Mouse (Mus musculus) lung, embryonic 16.5 days (tissue): ENCODE data around the gene Cyp46a1. TPM values are rescaled to one million over a fixed set of nuclear protein-coding genes. Genes with fewer than 3 reads are reported as not detected.

ENCODE experiments used
- ATAC-seq: fragments of 200-750 bp; cut with Nextera tagmentation; 2 replicates; pipeline ENCODE4 v1.8.0; 2017; ENCODE audit warnings: low read depth, mild to moderate bottlenecking, moderate library complexity
- H3K27ac ChIP-seq: fragments of 300-500 bp; sonication (generic); 2 replicates; pipeline ENCODE4 v1.5.1; 2014; ENCODE audit warnings: mild to moderate bottlenecking, control low read depth, low read length
- H3K27me3 ChIP-seq: fragments of 300-500 bp; sonication (generic); 2 replicates; pipeline ENCODE4 v1.6.1; 2014; ENCODE audit warnings: low read depth, low read length, mixed read lengths; ENCODE audit not compliant: control insufficient read depth, insufficient read depth
- H3K36me3 ChIP-seq: fragments of 300-500 bp; sonication (generic); 2 replicates; pipeline ENCODE4 v1.6.1; 2014; ENCODE audit warnings: low read length; ENCODE audit not compliant: control insufficient read depth, insufficient read depth
- H3K4me1 ChIP-seq: fragments of 300-500 bp; sonication (generic); replicated peaks from 2 replicates; pipeline ENCODE4 v1.6.1; 2014; ENCODE audit warnings: low read length, mixed read lengths; ENCODE audit not compliant: control insufficient read depth, insufficient read depth
- H3K4me2 ChIP-seq: fragments of 300-500 bp; sonication (generic); 2 replicates; pipeline ENCODE4 v1.6.1; 2014; ENCODE audit warnings: low read depth, low read length, control low read depth
- H3K4me3 ChIP-seq: fragments of 300-500 bp; sonication (generic); 2 replicates; pipeline ENCODE4 v1.5.1; 2014; ENCODE audit warnings: mild to moderate bottlenecking, low read length, control low read depth
- H3K9ac ChIP-seq: fragments of 300-500 bp; sonication (generic); 2 replicates; pipeline ENCODE4 v1.6.1; 2014; ENCODE audit warnings: low read length, control low read depth
- H3K9me3 ChIP-seq: fragments of 300-500 bp; sonication (generic); 2 replicates; pipeline ENCODE4 v1.6.1; 2016; ENCODE audit warnings: low read length; ENCODE audit not compliant: control insufficient read depth
- WGBS: fragments of 180-500 bp; shearing (Covaris S2); extraction: QIAGEN DNeasy Blood & Tissue Kit; methylation state at CpG from one replicate; pipeline ENCODE4 v1.1.7; 2014; 5-methylcytosine and 5-hydroxymethylcytosine counted together
- polyA plus RNA-seq: library from polyadenylated mRNA; unstranded; fragments of >200 nt; fragmentation: Nextera tagmentation; extraction: Ambion mirVana; gene quantifications from 2 replicates; pipeline ENCODE4 v1.2.1, GENCODE M21; 2015

Cyp46a1 gene
- polyA plus RNA-seq, 1 experiment from 2014 or later, result 7.4 TPM

DNA sequence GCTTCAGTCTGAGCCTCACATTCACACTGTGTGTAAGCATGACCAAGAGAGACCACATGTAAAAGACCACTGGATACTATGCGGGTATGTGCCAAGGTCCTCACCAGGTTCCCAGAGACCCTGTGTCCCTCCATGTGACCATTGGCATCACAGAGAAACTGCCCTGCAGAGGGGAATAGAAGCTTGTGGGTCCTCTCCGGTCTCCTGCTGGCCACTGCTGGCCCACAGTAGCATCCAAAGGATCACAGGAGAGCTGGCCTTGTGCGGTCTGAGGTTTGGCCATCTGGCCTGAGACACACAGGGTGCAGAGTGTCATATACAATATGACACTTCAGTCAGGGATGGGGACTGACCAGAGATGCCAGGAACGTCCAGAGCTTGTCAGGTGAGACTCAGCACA, 24.1 kb upstream of the Cyp46a1 start:
- Histone ChIP-seq H3K4me1 (peaks cover 6% of the 10 kb centered on the region), H3K27ac (no peak overlapping the region), H3K36me3 (no peaks in the 10 kb centered on the region), H3K4me2 (no peak overlapping the region), H3K4me3 (no peak overlapping the region), H3K27me3 (peaks cover 3% of the 10 kb centered on the region; the same call in 1 of the 2 replicates), H3K9me3 (no peaks in the 10 kb centered on the region), H3K9ac (no peak overlapping the region)
- WGBS, result 80% methylated on average over 4 of the region's 4 CpGs
- no peak for ATAC-seq

DNA sequence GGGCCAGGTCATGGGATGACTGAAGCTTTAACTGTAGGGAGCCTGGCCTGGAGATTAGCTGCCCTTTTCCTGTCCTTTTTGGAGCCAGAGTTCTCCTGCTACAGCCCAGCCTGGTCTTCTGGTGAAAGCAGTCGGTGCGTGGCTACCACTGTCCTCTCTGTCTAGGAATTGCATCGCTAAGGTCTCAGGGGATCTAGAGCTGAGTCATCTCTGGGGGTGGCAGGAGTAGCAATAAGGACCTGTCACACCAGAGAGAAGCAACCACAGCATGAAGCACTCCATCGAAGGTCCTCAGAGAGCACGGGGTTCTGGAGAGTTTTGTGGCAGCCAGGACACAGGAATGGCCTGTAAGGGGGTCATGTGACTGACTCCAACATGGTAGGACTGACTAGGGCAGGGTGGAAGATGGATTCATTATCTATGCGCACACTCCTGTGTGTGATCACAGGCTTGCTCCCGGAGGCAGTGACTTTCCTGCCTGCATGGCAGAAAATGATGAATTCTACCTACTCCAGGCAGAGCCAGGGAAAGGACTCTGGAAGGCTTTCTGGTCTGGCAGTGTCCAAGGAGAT, 23.6 kb upstream of the Cyp46a1 start:
- WGBS, result 69% methylated on average over 7 of the region's 7 CpGs
- Histone ChIP-seq H3K27me3 (peaks cover under 1% of the 10 kb centered on the region; the same call in 1 of the 2 replicates), H3K4me1 (peaks cover 6% of the 10 kb centered on the region), H3K4me2 (no peak overlapping the region), H3K9me3 (no peaks in the 10 kb centered on the region), H3K9ac (no peak overlapping the region), H3K36me3 (no peaks in the 10 kb centered on the region), H3K4me3 (no peak overlapping the region), H3K27ac (no peak overlapping the region)
- no peak for ATAC-seq

DNA sequence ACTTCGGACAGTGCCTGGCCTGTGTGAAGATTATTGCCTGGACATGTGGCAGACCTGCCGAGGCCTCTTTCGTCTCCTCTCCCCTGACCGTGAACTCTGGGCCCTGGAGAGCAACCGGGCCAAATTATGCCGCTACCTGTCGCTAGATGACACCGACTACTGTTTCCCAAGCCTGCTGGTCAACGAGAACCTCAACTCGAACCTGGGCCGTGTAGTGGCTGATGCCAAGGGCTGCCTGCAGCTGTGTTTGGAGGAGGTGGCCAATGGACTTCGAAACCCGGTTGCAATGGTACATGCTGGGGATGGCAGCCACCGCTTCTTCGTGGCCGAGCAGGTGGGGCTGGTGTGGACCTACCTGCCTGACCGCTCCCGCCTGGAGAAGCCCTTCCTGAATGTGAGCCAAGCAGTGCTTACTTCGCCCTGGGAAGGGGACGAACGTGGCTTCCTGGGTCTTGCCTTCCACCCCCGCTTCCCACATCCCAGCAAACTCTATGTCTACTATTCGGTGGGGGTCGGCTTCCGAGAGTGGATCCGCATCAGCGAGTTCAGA, 22.4 kb upstream of the Cyp46a1 start:
- ATAC-seq, result no peak
- H3K27ac ChIP-seq, result no peak overlapping the region
- no peaks in the 10 kb centered on the region for H3K4me1 ChIP-seq
- 86% methylated on average over 27 of the region's 27 CpGs for WGBS
- H3K9ac ChIP-seq, result no peak overlapping the region
- no peak overlapping the region for H3K4me3 ChIP-seq
- H3K4me2 ChIP-seq, result no peak overlapping the region
- no peaks in the 10 kb centered on the region for H3K36me3 ChIP-seq
- H3K9me3 ChIP-seq, result no peaks in the 10 kb centered on the region
- peaks cover 12% of the 10 kb centered on the region for H3K27me3 ChIP-seq

GRCm38 (mm10) chr12:108312432-108312851, 21.7 kb upstream of the Cyp46a1 start:
- 38% methylated on average over 6 of the region's 6 CpGs for WGBS
- Histone ChIP-seq H3K9me3 (no peaks in the 10 kb centered on the region), H3K27me3 (peaks cover 18% of the 10 kb centered on the region), H3K9ac (no peak overlapping the region), H3K4me2 (no peak overlapping the region), H3K4me1 (no peaks in the 10 kb centered on the region), H3K4me3 (no peak overlapping the region), H3K36me3 (no peaks in the 10 kb centered on the region), H3K27ac (no peak overlapping the region)
- peak; percentile 47; the same call in 1 of the 2 replicates for ATAC-seq

DNA sequence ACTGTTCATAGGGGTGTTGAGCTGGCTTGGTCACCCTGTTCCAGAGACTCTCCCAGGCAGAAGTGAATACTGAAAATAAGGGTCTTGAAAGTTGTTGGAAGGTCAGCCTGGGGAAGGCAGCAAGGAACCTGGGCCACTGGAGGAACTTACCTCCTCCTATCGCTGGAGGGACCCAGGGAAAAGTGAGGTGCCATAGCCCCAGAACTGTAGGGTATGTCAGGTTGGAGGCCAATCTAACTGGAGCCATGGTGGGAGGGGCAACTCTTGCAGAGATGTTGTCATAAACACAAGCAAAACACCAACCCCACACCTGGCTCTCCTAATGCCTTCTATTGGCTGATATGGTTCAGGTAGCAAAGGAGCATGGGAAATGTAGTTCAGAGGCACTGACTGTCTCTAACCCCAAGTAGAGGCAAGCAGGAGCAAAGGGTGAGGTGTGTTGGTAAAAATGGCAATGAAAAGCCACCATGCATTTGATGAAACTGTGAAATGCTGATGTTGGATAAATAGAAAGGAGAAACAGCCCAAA, 20.9 kb upstream of the Cyp46a1 start:
- no peak overlapping the region for H3K4me2 ChIP-seq
- peaks cover 27% of the 10 kb centered on the region for H3K27me3 ChIP-seq
- no peak for ATAC-seq
- 79% methylated on average over 1 of the region's 1 CpGs for WGBS
- no peaks in the 10 kb centered on the region for H3K9me3 ChIP-seq
- H3K27ac ChIP-seq, result no peak overlapping the region
- H3K4me3 ChIP-seq, result no peak overlapping the region
- H3K4me1 ChIP-seq, result no peaks in the 10 kb centered on the region
- no peak overlapping the region for H3K9ac ChIP-seq
- H3K36me3 ChIP-seq, result no peaks in the 10 kb centered on the region

- Histone ChIP-seq H3K4me3 (no peak overlapping the region), H3K4me1 (no peaks in the 10 kb centered on the region), H3K9me3 (no peaks in the 10 kb centered on the region), H3K27me3 (peaks cover 50% of the 10 kb centered on the region), H3K9ac (no peak overlapping the region), H3K36me3 (no peaks in the 10 kb centered on the region), H3K27ac (no peak overlapping the region), H3K4me2 (no peak overlapping the region)
- WGBS, result 37% methylated on average over 10 of the region's 10 CpGs
- no peak for ATAC-seq
These were observed 18.4 kb upstream of the Cyp46a1 start for GRCm38 (mm10) chr12:108315818-108316217.

DNA sequence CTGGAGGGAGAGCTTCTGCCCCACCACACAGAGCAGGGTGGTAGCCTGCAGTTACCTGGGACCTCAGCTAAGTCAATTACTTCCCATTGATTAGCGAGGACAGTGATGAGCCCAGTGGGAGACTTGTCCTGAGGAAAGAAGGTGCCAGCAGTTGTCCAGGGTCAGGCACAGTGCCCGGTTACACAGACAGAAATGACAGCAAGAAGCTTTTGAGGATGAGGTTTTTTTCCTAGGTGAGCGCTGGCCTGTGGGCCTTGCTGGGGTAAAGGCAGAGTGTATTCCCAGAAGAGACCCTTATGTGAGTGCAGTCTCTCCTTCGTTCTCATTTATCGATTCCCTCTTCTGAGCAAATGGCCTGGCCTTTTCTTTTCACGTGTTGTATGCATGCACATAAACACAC, 17.5 kb upstream of the Cyp46a1 start:
- 50% methylated on average over 6 of the region's 6 CpGs for WGBS

GRCm38 (mm10) chr12:108317201-108317738, 16.9 kb upstream of the Cyp46a1 start:
- no peak for ATAC-seq
- Histone ChIP-seq H3K4me1 (no peaks in the 10 kb centered on the region), H3K27ac (no peak overlapping the region), H3K36me3 (no peaks in the 10 kb centered on the region), H3K4me2 (no peak overlapping the region), H3K9ac (no peak overlapping the region), H3K9me3 (no peaks in the 10 kb centered on the region), H3K27me3 (peaks cover 50% of the 10 kb centered on the region), H3K4me3 (no peak overlapping the region)
- 10% methylated on average over 9 of the region's 9 CpGs for WGBS

More for the DNA sequence above, 17.5 kb upstream of the Cyp46a1 start:
- Histone ChIP-seq H3K9ac (no peak overlapping the region), H3K4me3 (no peak overlapping the region), H3K9me3 (no peaks in the 10 kb centered on the region), H3K27ac (no peak overlapping the region), H3K27me3 (peaks cover 50% of the 10 kb centered on the region), H3K4me2 (no peak overlapping the region), H3K36me3 (no peaks in the 10 kb centered on the region), H3K4me1 (no peaks in the 10 kb centered on the region)
- no peak for ATAC-seq

DNA sequence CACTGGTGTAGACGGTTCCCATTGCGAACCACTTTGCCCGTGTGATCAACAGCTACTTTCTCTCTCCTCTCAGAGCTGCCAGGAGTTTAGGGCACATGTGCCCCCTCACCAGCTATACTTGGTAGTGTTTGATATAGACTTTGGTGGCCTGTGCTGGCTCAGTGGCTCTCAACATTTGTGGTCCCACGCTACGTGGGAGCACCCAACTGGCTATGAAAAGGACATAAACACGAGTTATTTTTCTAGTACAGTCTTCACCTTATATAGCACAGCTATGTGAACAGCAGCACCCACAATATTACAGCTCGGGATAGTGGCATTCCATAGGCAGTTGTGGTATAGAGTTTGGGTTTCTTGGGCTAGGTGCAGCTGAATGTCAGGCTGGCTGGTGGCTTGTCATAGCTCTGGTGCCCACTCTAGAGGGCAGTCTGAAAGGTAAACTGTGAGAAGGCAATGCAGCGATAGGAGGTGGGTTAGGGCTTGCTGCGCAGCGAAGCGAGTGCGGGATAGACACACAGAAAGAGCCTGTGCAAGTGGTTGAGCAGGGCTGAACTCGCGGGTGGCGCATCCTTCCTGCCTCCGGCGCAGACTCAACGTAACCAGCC, 16.3 kb upstream of the Cyp46a1 start:
- Histone ChIP-seq H3K4me2 (no peak overlapping the region), H3K27me3 (peaks cover 50% of the 10 kb centered on the region), H3K36me3 (no peaks in the 10 kb centered on the region), H3K9ac (no peak overlapping the region), H3K27ac (no peak overlapping the region), H3K9me3 (no peaks in the 10 kb centered on the region), H3K4me1 (no peaks in the 10 kb centered on the region), H3K4me3 (no peak overlapping the region)
- no peak for ATAC-seq
- 14% methylated on average over 18 of the region's 18 CpGs for WGBS
